Mouse (Mus musculus): ENCODE measurements around the gene Ms4a6d.

DNA sequence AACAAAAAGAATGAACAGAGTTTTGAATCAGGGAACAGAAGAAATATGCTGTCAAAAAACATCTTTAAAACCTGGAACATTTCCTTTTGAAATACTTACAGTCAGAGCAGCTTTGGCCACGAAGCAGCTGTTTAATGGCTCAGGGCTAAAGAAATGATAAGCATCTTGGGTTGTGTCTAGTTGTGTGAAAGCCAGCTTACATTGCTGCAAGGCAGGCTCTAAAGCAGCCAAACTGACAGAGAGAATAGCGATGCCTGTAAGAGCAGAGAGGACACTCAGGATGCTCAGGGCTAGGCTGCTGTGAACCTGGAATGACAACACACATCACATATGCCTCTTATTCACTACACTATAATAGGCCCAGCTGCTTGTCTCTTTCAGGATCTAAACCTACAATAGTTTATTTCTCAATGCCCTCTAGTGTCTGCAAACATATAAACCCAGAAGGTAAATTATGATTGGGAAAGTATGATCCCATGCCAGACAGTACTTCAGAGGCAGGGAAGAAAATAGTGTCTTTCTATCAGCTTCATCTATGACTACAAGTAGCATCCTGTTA, 14.7 kb downstream of the Ms4a6d start:
- TF ChIP-seq CTCF (IDR thresholded peaks at IDR 0.05; ENCODE audit: low read depth) (no peak), EP300 (IDR thresholded peaks at IDR 0.05; ENCODE audit: low read depth) (no peak)

Measured in heart, postnatal 0 days (tissue).